Mouse (Mus musculus) liver, postnatal 0 days (tissue): ENCODE data around the gene Rdh1.

ENCODE experiments used
- CTCF ChIP-seq: sonication (generic); IDR thresholded peaks from 2 replicates; pipeline ENCODE4 v1.5.1; 2016; ENCODE audit warnings: antibody characterized with exemption, low read depth
- EP300 ChIP-seq: IDR thresholded peaks from 2 replicates; pipeline ENCODE4 v1.6.1; 2016; ENCODE audit warnings: antibody characterized with exemption, low read depth, mild to moderate bottlenecking

GRCm38 (mm10) chr10:127751548-127751947 is 8.0 kb upstream of the Rdh1 start, which contains the start of gene Gpr182:
- TF ChIP-seq CTCF, result no peak
- peak; percentile 29; the same call in 1 of the 2 replicates for TF ChIP-seq EP300
